Mouse (Mus musculus): ENCODE data around the gene Pla2g2c. TPM values are rescaled to one million over a fixed set of nuclear protein-coding genes. Genes with fewer than 3 reads are reported as not detected.
A peak's percentile ranks its signal among the peaks of the same experiment; 100 is the strongest.

Gene Pla2g2c
- polyA plus RNA-seq, 2 experiments = 0.01 TPM; not detected in 1

DNA sequence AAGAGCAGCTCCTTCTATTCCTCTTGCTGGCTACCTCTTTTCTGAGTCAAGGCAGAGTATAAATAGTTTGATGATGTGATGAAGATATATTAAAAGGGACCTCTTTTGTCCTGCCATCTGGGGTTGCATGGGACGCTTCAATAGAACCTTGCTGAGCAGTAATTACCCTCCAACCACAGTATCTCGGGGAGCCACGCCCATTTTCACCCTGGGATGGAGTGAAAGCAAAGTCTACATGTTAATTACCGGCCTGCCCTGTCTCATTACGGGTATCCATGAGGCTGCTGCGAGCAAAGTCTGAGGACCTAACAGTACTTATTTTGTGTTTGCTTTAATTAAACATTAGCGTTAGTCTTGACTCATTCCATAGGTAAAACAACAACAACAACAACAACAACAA, 27.9 kb upstream of the Pla2g2c start:
- 34% methylated on average over 7 of the region's 7 CpGs for WGBS (ENCODE audit: insufficient replicate concordance)
- H3K4me2 ChIP-seq (ENCODE audit: low read depth) = no peak overlapping the region
- DNase-seq (ENCODE audit: low read depth in 3 of 3, low spot score in 3 of 3) (no peak), ATAC-seq (ENCODE audit: insufficient read depth) (no peak)
- H3K36me3 ChIP-seq (replicated peaks; ENCODE audit: control insufficient read depth, insufficient read depth, low read depth) = no peaks in the 10 kb centered on the region
- H3K9me3 ChIP-seq (ENCODE audit: control insufficient read depth, low read length) = no peaks in the 10 kb centered on the region
- no peaks in the 10 kb centered on the region; the same call in 1 of the 2 replicates for H3K27me3 ChIP-seq (ENCODE audit: control insufficient read depth, insufficient read depth, low read length)
- no peak overlapping the region for H3K9ac ChIP-seq (replicated peaks)
- H3K27ac ChIP-seq = no peak overlapping the region
- H3K4me1 ChIP-seq (replicated peaks; ENCODE audit: control insufficient read depth in 2 of 2, insufficient read depth in 2 of 2, low read length in 1 of 2) = no peaks in the 10 kb centered on the region
- no peak overlapping the region for H3K4me3 ChIP-seq (ENCODE audit: insufficient read depth in 1 of 2, low read depth in 2 of 2, low read length in 2 of 2)
- TF ChIP-seq EP300 (IDR thresholded peaks at IDR 0.05; ENCODE audit: low read depth) (no peak), CTCF (IDR thresholded peaks at IDR 0.05; ENCODE audit: low read depth) (no peak)

DNA sequence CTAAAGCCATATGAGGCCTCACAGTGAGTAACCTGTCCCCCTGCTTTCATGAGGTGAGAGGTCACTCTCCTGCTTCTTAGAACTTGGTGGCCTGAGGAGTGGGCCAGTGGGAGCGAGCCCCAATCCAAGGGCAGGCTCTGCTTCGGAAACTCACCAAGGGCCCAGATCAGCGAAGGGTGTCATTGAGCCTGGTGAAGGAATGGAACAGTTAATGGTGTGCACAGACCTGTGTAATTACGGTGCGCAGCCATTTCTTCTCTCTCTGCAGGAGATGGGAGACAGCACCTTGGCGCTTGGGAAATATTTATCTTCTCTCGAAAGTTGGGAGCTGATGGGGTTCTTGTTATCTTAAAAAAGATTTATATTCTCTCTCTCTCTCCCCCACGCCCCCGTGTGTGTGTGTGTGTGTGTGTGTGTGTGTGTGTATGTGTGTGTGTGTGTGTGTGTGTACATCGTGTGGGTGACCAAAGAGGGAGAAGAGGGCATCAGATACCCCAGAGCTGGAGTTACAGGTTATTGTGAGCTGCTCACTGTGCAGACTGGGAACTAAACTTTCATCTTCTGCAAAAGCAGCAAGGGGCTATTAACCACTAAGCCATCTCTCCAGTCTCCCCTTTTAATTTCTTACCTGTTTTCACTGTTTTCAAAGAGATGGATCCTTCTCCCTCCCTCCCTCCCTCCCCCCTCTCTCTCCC, 27.3 kb upstream of the Pla2g2c start:
- 45% methylated on average over 10 of the region's 10 CpGs for WGBS (ENCODE audit: insufficient replicate concordance)
- H3K4me1 ChIP-seq (replicated peaks; ENCODE audit: control insufficient read depth in 2 of 2, insufficient read depth in 2 of 2, low read length in 1 of 2) = no peaks in the 10 kb centered on the region

DNA sequence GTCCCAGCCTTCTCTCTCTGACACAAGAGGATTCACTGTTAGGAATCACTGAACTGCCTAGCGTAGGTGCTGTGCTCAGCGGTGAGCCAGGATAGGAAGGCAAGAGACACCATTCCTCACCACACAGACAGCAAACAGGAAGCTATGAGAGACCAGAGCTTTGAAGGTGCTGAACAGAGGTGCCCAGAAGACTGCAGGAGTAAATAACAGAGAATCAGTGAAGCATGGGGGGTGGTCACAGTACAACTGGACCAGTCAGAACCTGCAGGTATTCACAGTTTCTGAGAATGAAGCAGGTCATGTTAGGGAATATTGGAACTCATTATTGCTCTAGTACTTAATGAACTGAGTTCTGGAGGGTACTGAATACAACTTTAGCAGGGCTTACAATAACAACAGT, 26.3 kb upstream of the Pla2g2c start:
- no peaks in the 10 kb centered on the region for H3K4me1 ChIP-seq (replicated peaks; ENCODE audit: control insufficient read depth in 2 of 2, insufficient read depth in 2 of 2, low read length in 1 of 2)
- H3K4me2 ChIP-seq (ENCODE audit: low read depth) = no peak overlapping the region
- H3K27ac ChIP-seq = no peak overlapping the region
- no peak overlapping the region for H3K9ac ChIP-seq (replicated peaks)
- no peaks in the 10 kb centered on the region for H3K9me3 ChIP-seq (ENCODE audit: control insufficient read depth, low read length)
- WGBS (ENCODE audit: insufficient replicate concordance) = 62% methylated on average over 2 of the region's 2 CpGs
- no peak overlapping the region for H3K4me3 ChIP-seq (ENCODE audit: insufficient read depth in 1 of 2, low read depth in 2 of 2, low read length in 2 of 2)
- H3K27me3 ChIP-seq (ENCODE audit: control insufficient read depth, insufficient read depth, low read length) = no peaks in the 10 kb centered on the region; the same call in 1 of the 2 replicates
- ATAC-seq (ENCODE audit: insufficient read depth) = no peak
- TF ChIP-seq EP300 (IDR thresholded peaks at IDR 0.05; ENCODE audit: low read depth) (no peak), CTCF (IDR thresholded peaks at IDR 0.05; ENCODE audit: low read depth) (no peak)
- no peak for DNase-seq (ENCODE audit: low read depth in 3 of 3, low spot score in 3 of 3)
- H3K36me3 ChIP-seq (replicated peaks; ENCODE audit: control insufficient read depth, insufficient read depth, low read depth) = no peaks in the 10 kb centered on the region

More for the DNA sequence above, 27.3 kb upstream of the Pla2g2c start:
- no peaks in the 10 kb centered on the region for H3K9me3 ChIP-seq (ENCODE audit: control insufficient read depth, low read length)
- H3K9ac ChIP-seq (replicated peaks) = no peak overlapping the region
- DNase-seq (ENCODE audit: low read depth in 3 of 3, low spot score in 3 of 3) = no peak
- ATAC-seq (ENCODE audit: insufficient read depth) = no peak
- no peaks in the 10 kb centered on the region for H3K36me3 ChIP-seq (replicated peaks; ENCODE audit: control insufficient read depth, insufficient read depth, low read depth)
- H3K4me3 ChIP-seq (ENCODE audit: insufficient read depth in 1 of 2, low read depth in 2 of 2, low read length in 2 of 2) = no peak overlapping the region
- TF ChIP-seq EP300 (IDR thresholded peaks at IDR 0.05; ENCODE audit: low read depth) (no peak), CTCF (IDR thresholded peaks at IDR 0.05; ENCODE audit: low read depth) (no peak)
- no peak overlapping the region for H3K4me2 ChIP-seq (ENCODE audit: low read depth)
- no peaks in the 10 kb centered on the region; the same call in 1 of the 2 replicates for H3K27me3 ChIP-seq (ENCODE audit: control insufficient read depth, insufficient read depth, low read length)
- no peak overlapping the region for H3K27ac ChIP-seq

DNA sequence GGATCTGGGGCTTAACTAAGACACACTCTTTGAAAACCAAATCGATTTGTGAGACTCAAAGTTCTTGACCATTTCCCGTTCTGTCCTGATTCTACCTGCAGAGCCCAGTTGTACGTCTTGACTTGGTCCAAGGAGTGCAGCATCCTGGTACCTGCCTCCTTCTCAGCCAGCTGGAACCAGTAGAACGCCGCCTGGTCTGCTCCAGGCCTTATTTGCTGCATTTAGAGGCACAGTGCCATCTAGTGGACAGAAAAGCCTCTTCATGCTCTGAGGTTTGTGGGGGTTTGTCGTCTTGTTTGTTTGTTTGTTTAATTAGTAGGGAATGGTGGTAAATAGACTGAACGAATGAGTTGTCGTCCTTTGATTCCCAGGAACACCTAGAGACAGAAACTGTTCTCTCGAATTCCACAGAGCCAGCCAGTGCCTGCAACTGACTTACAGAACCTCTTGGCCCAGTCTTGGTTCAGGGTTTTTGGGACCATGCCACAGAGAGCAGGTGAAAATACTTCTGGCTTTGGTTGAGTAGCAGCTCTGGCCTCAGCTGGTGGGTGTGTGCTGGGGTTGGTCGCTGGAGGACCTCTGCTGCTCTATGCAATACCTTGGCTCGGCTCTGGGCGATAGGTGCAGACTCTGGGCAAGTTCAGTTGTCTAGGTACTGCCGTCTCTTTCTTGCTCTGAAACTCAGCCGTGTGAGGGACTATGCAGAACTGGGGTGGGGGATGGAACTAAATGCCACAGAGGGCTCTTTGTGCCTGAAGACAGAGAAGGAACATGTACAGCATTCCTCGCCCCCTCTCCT, 24.2 kb upstream of the Pla2g2c start:
- Histone ChIP-seq H3K4me2 (ENCODE audit: low read depth) (no peak overlapping the region), H3K9me3 (ENCODE audit: control insufficient read depth, low read length) (no peaks in the 10 kb centered on the region), H3K4me3 (ENCODE audit: insufficient read depth in 1 of 2, low read depth in 2 of 2, low read length in 2 of 2) (no peak overlapping the region), H3K27me3 (ENCODE audit: control insufficient read depth, insufficient read depth, low read length) (no peaks in the 10 kb centered on the region), H3K36me3 (replicated peaks; ENCODE audit: control insufficient read depth, insufficient read depth, low read depth) (no peaks in the 10 kb centered on the region), H3K4me1 (replicated peaks; ENCODE audit: control insufficient read depth in 2 of 2, insufficient read depth in 2 of 2, low read length in 1 of 2) (no peaks in the 10 kb centered on the region), H3K27ac (no peak overlapping the region), H3K9ac (replicated peaks) (no peak overlapping the region)
- TF ChIP-seq CTCF (IDR thresholded peaks at IDR 0.05; ENCODE audit: low read depth) (peak; percentile 79), EP300 (IDR thresholded peaks at IDR 0.05; ENCODE audit: low read depth) (no peak)
- no peak for ATAC-seq (ENCODE audit: insufficient read depth)
- 19% methylated on average over 15 of the region's 15 CpGs for WGBS (ENCODE audit: insufficient replicate concordance)
- no peak for DNase-seq (ENCODE audit: low read depth in 3 of 3, low spot score in 3 of 3)

DNA sequence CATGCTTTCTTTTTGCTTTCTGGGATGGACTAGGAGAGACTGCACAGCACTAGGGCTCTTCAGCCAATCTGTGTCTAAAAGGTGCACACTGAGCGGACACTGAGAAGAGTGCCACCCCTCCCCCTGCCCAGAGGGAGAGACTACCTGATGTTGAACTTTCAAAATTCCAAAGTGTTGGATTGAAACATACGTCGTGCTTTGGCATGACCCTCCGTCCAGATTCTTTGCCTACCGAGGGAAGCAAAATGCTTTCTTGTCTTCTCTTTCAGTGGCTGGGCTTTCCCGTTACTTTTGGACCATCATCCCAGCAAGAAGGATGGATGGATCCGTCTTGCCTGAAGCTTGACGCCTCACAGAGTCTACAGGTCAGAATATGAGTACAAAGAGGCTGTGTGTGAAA, 23.5 kb upstream of the Pla2g2c start:
- no peaks in the 10 kb centered on the region for H3K27me3 ChIP-seq (ENCODE audit: control insufficient read depth, insufficient read depth, low read length)
- no peak overlapping the region for H3K4me3 ChIP-seq (ENCODE audit: insufficient read depth in 1 of 2, low read depth in 2 of 2, low read length in 2 of 2)
- DNase-seq (ENCODE audit: low read depth in 3 of 3, low spot score in 3 of 3) (no peak), ATAC-seq (ENCODE audit: insufficient read depth) (no peak)
- TF ChIP-seq CTCF (IDR thresholded peaks at IDR 0.05; ENCODE audit: low read depth) (no peak), EP300 (IDR thresholded peaks at IDR 0.05; ENCODE audit: low read depth) (no peak)
- H3K4me2 ChIP-seq (ENCODE audit: low read depth) = no peak overlapping the region
- H3K9me3 ChIP-seq (ENCODE audit: control insufficient read depth, low read length) = no peaks in the 10 kb centered on the region
- no peak overlapping the region for H3K27ac ChIP-seq
- no peaks in the 10 kb centered on the region for H3K36me3 ChIP-seq (replicated peaks; ENCODE audit: control insufficient read depth, insufficient read depth, low read depth)
- no peak overlapping the region for H3K9ac ChIP-seq (replicated peaks)
- WGBS (ENCODE audit: insufficient replicate concordance) = 42% methylated on average over 8 of the region's 8 CpGs
- H3K4me1 ChIP-seq (replicated peaks; ENCODE audit: control insufficient read depth in 2 of 2, insufficient read depth in 2 of 2, low read length in 1 of 2) = no peaks in the 10 kb centered on the region
